Mouse (Mus musculus) adrenal gland, postnatal 4 days (tissue): ENCODE results near the gene Lipc. TPM values are rescaled to one million over a fixed set of nuclear protein-coding genes. Genes with fewer than 3 reads are reported as not detected.

Experiments used
- DNase-seq, 2 experiments: peaks; one replicate each; pipeline ENCODE4 v3.0.0; 2021 to 2022; ENCODE audit warnings: low spot score in 2 of 2, mixed read lengths in 2 of 2
- long read RNA-seq, 2 experiments: library from polyadenylated mRNA; stranded (forward); transcript quantifications; one replicate each; pipeline ENCODE4 v2.0.0; 2021
- total RNA-seq, 2 experiments: library from RNA; stranded (reverse); gene quantifications; 2 replicates each; pipeline ENCODE4 v1.2.3; 2021

The Lipc gene
- total RNA-seq: 10 to 100 TPM in 1 of 2 experiments, under 1 TPM in 1; 0.81 to 27.6 TPM
- long read RNA-seq, experiment 1, transcript Lipc-201 (9 exons, 1,920 nt): major isoform, 15 of 22 reads
- long read RNA-seq, experiment 1, partial matches to known transcripts: 5 of 22 reads
- long read RNA-seq, experiment 1, other reads (novel, unspliced or antisense): 2 of 22 reads
- long read RNA-seq, experiment 2: 0 reads

DNA sequence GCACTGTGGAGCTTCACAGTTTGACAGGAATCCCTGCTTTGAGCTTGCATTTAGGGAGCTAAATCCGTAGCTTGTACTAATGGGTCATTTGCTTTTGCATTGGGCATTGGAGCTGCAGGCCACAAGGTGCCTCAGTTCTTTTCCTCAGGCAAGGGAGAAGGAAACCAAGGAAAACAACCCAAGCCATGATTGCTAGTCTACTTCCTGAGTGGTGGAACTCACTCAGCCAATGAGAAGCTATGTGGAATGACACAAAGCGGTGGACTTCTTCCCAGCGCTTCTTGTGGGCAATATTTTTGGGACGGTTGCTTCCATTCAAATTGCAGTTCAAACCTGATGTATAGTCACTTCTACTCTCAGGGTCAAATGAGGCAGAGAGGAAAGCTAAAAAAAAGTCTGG, at the start of gene Lipc:
Gene Lipc, minus strand, starts transcription at position 101 of the 400 bp plus-strand sequence.
- no peak for DNase-seq

DNA sequence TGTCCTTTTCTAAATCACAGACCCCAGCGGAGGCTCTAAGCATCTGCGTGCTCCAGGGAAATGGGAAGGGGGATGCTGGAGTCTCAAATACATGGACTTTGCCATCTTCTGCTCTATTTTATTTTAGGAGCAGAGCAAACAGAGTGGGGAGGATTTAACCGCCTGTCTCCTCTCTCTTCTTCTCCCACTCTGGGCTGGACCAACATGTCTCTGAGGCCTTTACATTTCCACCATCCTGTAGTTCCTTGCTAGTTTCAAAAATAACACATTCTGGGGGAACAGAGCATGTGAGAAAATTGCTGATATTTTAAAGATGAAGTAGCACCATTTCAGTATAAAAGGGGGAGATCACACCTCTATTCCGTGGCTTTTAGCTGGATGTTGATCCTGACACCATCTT, 47.1 kb upstream of the Lipc start:
- DNase-seq: no peak

DNA sequence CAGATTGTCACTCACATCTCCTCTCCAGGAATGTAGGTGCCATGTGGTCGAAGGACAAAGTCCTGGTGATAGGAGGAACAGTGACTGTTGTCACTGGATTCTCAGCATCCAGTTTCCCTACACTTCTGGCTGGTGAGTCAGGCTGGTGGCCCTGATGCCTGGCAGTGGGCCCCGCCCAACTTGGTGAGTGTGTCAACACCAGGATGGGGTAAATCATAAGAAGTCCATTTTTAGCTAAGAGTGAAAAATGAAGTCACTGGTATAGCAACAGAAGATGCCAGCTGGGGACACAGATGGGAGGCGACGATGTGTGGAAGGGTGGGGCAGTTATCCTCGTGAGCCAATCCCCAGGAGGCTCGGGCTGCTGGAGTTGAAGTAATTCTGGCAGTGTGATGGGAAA, 46.7 kb upstream of the Lipc start:
- peak in 1 of 2 experiments; percentile 31 for DNase-seq

DNA sequence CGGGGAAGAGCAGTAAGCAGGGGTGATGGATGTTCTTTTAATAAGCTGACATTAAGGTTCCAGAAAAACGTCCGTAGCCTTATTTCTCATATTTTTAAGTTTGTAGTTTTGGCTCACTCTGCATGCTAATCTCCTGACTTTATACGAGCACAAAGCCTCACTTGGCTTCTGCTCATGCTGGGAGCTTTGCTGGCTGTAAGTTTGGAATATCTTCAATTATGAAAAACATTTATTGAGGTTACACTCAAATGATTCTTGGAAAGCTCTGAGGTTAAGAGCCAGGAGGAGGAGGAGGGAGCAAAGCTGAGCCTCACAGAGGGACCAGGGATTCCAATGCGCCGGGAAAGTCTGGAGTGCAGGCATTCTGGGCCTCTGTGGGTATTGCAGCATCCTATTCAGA, 41.3 kb upstream of the Lipc start:
- DNase-seq: no peak

DNA sequence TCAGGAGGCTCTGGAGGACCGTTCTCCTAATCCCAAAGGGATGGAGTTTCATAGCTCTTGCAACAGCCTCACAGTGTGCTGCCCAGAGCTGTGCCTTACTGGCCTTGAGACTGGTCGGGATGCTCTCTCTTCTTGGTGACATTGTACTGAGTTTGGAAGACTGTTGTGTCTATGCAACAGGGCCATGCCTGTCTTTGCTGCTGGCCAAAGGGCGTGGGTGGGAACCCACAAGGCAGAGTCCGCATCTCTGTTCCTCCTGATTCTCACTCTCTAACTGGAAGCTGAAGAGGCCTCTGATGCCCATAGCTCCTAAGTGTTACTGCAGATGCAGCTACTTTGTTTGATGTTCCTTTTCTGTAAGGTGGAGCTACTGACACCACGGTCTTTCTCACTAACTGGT, 39.4 kb upstream of the Lipc start:
- DNase-seq: no peak

DNA sequence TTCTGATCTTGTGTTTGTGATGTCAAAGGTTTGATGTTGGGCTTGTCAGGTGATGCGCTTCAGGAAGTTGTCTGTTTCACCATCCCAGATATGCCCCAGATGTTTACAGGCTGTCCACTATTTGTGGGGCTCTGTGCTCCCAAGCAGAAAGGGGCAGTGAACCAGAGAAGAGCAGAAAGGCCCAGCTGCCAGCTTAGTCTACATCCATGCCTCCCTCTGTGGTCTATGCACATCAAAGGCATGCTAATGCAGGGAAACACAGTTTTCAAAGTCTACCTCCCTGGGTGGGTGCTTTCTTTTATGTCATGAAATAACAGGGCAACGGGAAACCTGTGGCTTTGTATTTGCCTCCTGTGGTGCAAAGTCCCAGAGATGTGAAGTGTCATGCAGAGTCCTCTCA, 35.2 kb upstream of the Lipc start:
- DNase-seq: no peak

DNA sequence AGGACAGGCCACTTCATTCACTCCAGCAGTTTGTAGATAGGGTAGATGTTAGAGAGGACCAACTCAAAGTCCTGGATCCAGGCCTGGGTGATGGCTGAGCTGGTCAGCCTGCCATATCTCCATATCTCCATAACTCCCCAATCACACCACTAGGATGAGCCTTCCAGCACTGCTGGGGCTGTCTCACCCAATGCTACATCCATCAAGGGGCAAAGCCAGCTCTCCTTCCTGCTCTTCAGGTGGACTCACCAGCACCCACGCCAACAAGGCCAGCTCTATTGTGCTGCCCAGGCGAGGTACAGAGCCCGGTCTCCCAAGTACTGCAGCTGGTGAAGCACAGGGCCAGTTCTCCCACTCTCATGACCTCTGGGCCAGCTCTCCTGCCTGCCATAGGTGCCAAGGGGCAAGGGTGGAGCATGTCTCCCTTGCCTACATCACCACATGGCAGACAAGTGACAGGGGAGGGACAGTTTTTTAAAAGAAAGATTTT, 31.0 kb upstream of the Lipc start:
- no peak for DNase-seq

DNA sequence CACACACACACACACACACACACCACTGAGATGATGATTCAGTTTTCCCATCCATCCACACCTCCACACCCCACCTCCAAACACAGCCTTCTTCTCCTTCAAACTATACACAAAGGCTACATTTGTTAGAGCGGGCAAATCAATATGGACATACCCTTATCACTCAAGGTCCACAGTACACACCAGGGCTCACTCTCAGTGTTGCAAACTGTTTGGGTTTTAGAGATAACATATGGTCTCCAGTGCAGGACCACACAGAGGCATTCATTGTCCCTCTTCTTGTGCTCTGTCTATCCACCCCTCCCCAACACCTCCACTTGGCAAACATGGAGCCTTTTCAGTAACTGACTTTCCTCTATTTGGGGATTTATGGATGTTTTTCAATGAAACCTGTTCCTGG, 29.7 kb upstream of the Lipc start:
- no peak for DNase-seq

DNA sequence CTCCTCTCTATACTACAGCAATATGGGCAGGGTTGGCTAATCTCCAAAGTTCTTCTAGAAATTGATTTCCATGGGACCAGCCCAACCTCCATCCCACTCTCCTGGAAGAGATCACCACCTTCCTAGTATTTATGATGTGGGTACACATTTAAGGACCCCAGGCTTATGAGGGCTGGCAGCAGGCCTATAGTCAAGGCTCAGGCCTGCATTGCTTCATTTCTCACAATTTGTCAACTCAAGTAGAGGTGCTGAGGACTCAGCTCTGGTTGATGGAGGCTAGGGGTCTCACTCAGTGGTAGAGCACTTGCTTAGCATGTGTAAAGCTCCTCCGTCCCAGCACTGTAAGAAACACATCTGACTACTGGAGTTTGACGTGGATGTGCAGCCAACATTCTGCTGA, 27.6 kb upstream of the Lipc start:
- no peak for DNase-seq

DNA sequence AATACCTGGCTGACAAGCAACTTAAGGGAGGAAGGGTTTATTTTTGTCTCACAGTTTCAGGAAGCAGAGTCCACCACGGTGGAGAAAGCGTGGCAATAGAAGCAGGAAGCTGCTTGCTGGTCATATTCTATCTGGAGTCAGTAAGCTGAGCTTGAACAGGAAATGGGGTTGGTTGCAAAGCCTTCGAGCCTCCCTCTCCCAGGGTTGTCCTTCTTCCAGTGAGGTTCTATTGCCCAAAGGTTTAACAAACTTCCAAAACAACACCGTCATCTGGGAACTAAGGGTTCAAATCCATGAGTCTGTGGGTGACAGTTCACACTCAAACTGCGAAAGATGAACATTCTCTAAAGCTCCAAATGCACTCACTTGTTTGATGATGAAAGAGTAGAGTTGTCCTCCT, 27.1 kb upstream of the Lipc start:
- no peak for DNase-seq

DNA sequence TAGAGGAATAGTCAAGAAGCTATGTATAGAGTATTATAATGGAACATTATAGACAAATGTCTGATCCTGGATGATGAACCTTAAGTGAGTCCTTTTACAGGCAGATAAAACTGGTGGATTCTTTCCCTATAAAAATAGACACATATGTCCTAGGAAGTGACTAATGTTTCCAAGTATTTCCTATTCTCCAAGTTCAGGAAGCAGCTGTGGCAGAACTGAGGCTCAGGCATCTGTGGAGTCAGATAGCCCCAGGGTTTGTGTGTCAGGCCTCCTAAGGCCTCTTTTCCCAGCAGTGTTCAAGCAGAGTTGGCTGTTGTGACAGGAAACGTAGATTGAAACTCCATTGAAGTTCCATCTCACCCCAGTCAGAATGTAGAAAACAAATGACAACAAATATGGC, 25.4 kb upstream of the Lipc start:
- DNase-seq: no peak

DNA sequence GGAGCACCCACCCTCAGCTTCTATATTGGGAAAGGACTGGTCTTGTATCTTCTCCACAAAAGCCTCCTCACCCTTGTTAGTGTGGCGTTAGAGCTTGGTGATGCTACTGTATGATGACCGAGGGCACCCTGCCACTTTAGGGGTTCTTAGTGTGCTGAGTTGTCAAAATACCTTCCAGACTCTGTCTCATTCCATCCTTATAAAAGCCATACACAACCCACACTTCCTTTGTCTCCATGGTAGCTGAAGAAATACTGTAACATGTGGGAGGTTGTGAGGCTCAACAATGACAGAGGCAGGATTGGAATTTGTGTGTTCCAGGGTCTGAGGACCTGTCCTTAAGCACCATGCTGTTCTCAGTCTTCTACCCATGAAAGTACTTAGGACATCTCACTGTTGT, 23.9 kb upstream of the Lipc start:
- DNase-seq: no peak

DNA sequence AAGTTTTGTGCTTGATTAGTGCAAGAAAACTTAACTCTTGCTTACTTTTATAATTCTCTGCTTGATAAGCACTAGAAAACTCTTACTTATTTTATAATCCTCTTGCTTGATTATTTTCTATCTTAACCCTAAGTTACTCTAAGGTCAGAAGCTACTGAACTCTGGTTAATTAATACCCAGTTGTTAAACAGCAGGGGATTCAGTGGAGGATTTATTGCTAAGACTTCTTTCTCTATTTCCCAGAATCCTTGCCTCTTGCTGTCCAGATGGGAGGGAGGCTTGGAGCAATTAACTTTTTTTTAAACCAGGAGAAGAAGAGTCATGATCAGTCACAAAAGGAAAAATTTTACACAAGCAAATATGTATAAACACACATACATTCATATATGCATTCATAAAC, 21.3 kb upstream of the Lipc start:
- DNase-seq: no peak

DNA sequence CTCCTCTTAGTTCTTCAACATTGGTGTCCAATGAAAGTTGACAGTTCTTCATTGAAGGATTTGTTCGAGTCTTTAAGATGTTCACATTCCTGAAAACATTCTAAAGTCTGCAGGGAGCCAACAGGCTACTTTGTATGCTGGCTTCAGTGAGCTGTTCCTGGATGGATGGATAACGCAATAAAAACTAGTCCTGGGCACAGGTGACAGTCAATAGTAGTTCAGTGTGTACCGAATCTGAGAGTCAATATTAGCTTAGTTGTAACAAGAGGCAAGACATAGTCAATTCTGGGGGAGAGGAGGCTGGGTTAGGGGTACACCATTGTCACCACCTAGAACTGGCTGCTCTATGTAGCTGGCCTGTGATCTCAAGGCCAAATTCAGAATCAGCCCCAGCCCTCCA, 17.2 kb upstream of the Lipc start:
- DNase-seq: no peak

DNA sequence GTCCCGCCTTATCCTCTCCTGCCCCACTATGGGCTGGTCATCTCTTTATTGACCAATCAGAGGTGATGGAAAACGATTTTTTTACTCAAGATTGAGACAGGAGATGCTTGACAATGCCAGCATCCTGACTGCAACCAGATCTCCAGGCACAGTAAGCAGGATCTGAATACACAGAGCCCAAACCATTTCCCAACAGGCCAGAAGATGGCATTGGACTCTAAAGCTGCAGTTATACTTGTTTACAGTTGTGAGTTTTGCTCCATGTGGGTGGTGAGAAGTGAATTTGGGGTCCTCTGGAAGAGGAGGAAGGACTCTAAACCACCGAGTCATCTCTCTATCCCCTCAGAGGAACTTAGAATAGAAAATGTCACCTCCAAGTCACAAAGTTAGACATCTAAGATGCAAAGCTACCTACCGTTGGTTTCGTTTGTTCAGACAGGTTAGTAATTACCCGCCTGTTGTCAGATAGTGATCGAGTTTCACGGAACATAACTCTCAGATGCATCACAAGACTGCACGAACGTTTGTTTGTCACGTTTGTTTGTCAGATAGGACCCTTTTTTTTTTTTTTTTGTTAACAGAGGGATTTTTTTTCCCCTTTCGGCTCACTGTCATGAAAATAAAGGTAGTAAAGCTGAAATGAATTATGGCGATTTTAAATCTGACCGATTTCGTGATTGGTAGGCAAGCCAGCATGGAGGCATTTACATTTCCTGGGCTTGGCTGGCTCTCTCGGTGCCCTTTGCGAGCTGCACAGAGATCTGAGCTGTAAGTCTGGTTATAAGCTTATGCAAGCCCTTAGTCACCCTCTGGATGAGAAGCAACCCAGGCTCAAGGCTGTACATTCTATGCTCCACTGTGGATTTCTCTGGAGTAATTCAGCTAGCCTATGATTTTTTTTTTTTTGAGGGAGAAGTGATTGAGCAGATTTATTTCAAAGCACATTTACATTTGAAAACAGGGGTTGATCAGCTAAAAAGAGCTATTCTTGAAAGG, 14.3 kb upstream of the Lipc start:
- no peak for DNase-seq

DNA sequence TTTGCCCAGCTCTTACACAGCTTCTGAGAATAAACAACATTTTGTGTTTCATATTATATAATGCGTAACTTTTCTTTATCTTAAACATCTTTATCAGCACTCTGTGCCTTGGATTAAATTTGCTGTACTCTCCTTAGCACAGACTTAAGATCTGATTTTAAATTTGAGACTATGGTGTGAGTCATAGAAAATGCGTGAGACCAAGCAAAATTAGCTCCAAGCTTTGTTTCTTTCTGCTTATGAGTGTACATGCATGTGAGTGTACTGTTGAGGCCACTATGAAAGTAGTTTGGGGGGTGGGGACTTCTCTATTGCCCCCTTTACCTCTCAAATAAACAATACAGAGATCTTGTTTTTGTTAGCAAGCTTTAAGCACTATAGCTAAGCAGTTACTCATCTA, 13.4 kb upstream of the Lipc start:
- DNase-seq: no peak

DNA sequence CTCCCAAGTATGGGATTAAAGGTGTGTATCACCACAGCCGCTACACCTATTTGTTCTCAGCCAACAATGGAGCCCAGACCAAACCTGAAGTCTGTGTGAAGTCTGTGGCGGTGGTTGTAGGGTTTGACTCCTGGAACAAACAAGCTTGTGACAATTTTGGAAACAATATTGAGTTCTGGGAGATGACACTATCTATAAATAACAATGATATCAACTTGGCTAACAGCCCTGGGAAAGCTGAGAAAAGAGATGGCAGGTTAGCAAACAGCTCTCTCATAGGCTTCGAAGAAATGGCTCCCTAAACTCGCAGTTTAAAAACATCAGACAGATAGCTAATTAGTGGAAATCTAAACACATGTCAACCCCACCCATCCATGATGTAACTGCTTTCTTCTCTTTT, 13.0 kb upstream of the Lipc start:
- DNase-seq: no peak

DNA sequence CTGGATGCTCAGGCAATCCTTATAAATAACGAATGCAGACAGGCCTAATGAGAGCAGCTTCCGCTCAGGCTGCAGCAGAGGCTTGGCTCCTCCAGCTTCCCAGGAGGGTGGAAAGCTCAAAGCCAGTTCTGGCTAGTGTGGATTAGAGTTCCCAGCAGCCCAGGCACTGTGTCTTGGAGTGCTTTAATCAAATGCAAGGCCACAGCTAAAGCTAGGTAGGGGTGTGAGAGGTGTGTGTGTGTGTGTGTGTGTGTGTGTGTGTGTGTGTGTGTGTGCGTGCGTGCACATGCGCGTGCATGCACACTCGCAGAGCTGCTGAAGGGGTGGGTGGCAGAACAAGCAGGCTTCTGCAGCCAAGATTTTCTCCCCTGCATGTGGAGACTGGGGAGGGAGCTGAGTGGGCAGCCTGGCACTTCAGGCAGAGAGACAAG, 11.4 kb upstream of the Lipc start:
- DNase-seq: no peak

DNA sequence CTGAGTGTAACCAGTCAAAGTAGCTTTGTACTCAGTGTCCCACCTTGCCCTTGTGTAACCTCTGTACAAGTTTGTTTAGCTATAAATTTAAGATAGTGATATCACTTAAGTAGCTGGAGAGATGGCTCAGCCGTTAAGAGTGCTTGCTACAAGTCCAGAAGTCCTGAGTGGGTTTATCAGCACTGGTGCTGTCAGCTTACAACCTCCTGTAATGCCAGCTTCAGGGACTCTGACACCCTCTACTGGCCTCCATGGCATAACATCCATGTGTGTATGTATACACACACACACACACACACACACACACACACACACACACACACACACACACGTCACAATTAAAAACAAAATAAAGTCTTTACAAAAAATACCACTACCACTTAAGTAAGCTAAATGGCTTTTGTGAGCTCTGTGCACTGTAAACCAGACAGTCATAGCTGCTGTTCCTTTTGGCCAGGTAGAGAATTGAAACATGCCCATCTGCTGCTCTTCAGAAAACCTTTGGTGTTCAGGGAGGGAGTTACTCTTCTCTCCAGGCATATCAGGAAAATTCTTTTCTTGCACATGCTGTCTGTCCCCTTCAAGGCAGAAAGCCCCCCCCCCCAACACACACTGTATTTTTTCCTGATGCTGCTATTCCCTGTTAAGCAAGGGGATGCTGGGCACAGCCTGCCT, 10.9 kb upstream of the Lipc start:
- DNase-seq: no peak

DNA sequence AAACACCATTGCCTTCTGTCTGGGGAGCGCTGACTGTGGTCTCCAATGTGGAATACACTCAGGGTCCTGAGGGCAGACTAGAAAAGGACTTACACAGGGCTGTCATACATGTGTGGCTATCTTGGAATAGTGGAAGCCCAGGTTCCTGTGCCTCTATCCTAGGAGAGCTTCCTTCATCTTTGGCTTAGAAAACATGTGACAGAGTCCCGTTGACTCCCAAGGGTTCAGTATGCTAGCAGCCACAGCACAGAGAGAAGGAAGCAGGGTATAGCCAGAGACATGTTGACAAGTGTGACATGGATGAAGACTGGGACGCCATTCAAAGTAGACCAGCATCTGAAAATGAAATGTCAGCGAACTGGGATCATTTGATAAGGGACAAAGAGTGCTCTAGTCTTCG, 8.3 kb upstream of the Lipc start:
- DNase-seq: no peak

DNA sequence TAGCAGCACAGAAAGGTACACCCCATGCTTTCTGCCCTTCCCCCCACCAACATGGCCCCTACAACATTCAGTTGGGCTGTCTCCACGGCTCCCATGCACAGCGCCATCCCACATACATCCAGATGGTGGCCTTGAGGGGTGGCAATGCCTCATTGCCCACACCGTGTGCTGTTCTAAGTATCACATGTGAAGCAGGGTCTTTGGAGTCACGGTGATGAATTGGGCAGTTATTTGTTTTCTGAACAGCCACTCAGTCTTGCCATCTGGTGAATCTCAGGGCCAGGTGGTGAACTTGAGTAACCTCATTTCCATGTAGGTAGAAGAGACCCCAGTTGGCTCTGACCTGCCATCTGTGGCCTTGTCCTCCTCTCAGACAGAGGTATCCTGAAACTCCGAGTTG, 7.8 kb upstream of the Lipc start:
- no peak for DNase-seq

DNA sequence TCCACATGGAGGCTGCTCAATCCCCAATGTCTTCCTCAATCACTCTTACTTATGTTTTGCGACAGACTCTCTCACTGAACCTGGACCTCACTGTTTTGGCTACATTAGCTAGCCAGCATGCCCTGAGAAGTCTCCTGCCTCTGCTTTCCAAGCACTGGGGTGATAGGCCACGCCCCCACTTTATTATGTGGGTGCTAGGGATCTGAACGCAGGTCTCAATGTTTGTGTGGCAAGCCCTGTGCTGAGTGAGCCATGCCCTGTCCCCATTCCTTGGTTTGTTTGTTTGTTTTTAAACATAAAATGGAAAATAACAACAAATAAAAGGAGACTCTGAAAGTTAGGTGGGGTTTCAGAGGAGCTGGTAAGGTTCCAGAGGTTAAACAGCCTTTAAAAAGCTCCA, 7.4 kb upstream of the Lipc start:
- no peak for DNase-seq
